Mouse (Mus musculus) intestine, embryonic 15.5 days (tissue): ENCODE results near the gene Slc5a2. TPM values are rescaled to one million over a fixed set of nuclear protein-coding genes. Genes with fewer than 3 reads are reported as not detected.

ENCODE experiments used
- ATAC-seq: fragments of 200-750 bp; cut with Nextera tagmentation; 2 replicates; pipeline ENCODE4 v1.8.0; 2017; ENCODE audit warnings: moderate TSS enrichment, moderate library complexity
- H3K27ac ChIP-seq: fragments of 300-500 bp; sonication (generic); 2 replicates; pipeline ENCODE4 v1.5.1; 2015; ENCODE audit warnings: mild to moderate bottlenecking, inconsistent platforms
- H3K27me3 ChIP-seq: fragments of 300-500 bp; sonication (generic); replicated peaks from 2 replicates; pipeline ENCODE4 v1.6.1; 2015; ENCODE audit warnings: inconsistent platforms
- H3K36me3 ChIP-seq: fragments of 300-500 bp; sonication (generic); 2 replicates; pipeline ENCODE4 v1.6.1; 2015; ENCODE audit warnings: inconsistent platforms
- H3K4me1 ChIP-seq: fragments of 300-500 bp; sonication (generic); replicated peaks from 2 replicates; pipeline ENCODE4 v1.6.1; 2015; ENCODE audit warnings: inconsistent platforms
- H3K4me2 ChIP-seq: fragments of 300-500 bp; sonication (generic); replicated peaks from 2 replicates; pipeline ENCODE4 v1.6.1; 2015; ENCODE audit warnings: mild to moderate bottlenecking, inconsistent platforms
- H3K4me3 ChIP-seq: fragments of 300-500 bp; sonication (generic); replicated peaks from 2 replicates; pipeline ENCODE4 v1.5.1; 2015; ENCODE audit warnings: inconsistent platforms
- H3K9ac ChIP-seq: fragments of 300-500 bp; sonication (generic); 2 replicates; pipeline ENCODE4 v1.6.1; 2015; ENCODE audit warnings: inconsistent platforms
- H3K9me3 ChIP-seq: fragments of 300-500 bp; sonication (generic); 2 replicates; pipeline ENCODE4 v1.6.1; 2016; ENCODE audit warnings: inconsistent platforms
- WGBS: fragments of 180-500 bp; shearing (Covaris S2); methylation state at CpG from one replicate; pipeline ENCODE4 v1.1.7; 2015; 5-methylcytosine and 5-hydroxymethylcytosine counted together
- polyA plus RNA-seq: library from polyadenylated mRNA; unstranded; fragments of >200 nt; fragmentation: Nextera tagmentation; extraction: Ambion mirVana; gene quantifications from 2 replicates; pipeline ENCODE4 v1.2.1, GENCODE M21; 2015

Gene Slc5a2
- polyA plus RNA-seq, 1 experiment from 2014 or later: 0.24 TPM

- no peak overlapping the region for H3K27ac ChIP-seq
- ATAC-seq: no peak
- no peaks in the 10 kb centered on the region for H3K9me3 ChIP-seq
- 88% methylated on average over 5 of the region's 5 CpGs for WGBS
- H3K4me1 ChIP-seq: peaks cover 9% of the 10 kb centered on the region; the same call in 1 of the 2 replicates
- H3K4me2 ChIP-seq: no peak overlapping the region
- H3K27me3 ChIP-seq: no peaks in the 10 kb centered on the region
- no peak overlapping the region for H3K9ac ChIP-seq
- no peak overlapping the region for H3K4me3 ChIP-seq
- 0 out of 2 replicates have a peak, but pooled peaks cover 3% of the 10 kb centered on the region for H3K36me3 ChIP-seq
Measured at GRCm38 (mm10) chr7:128255757-128256156, 9.7 kb upstream of the Slc5a2 start.

GRCm38 (mm10) chr7:128256783-128257334 is 8.6 kb upstream of the Slc5a2 start:
- Histone ChIP-seq H3K4me1 (peaks cover 8% of the 10 kb centered on the region; the same call in 1 of the 2 replicates), H3K9ac (no peak overlapping the region), H3K9me3 (no peaks in the 10 kb centered on the region), H3K4me2 (0 out of 2 replicates have a peak overlapping the region, but pooled peaks have one; percentile 22), H3K27ac (peak overlapping the region; percentile 27; the same call in 1 of the 2 replicates), H3K27me3 (no peaks in the 10 kb centered on the region), H3K4me3 (no peak overlapping the region), H3K36me3 (0 out of 2 replicates have a peak, but pooled peaks cover 3% of the 10 kb centered on the region)
- no peak for ATAC-seq
- 30% methylated on average over 5 of the region's 5 CpGs for WGBS

GRCm38 (mm10) chr7:128266056-128266455 is 599 bp downstream of the Slc5a2 start:
- Histone ChIP-seq H3K4me1 (peaks cover 3% of the 10 kb centered on the region; the same call in 1 of the 2 replicates), H3K4me3 (no peak overlapping the region), H3K27ac (no peak overlapping the region), H3K27me3 (no peaks in the 10 kb centered on the region), H3K36me3 (0 out of 2 replicates have a peak, but pooled peaks cover under 1% of the 10 kb centered on the region), H3K9me3 (no peaks in the 10 kb centered on the region), H3K4me2 (no peak overlapping the region), H3K9ac (no peak overlapping the region)
- WGBS: 72% methylated on average over 5 of the region's 5 CpGs
- no peak for ATAC-seq

DNA sequence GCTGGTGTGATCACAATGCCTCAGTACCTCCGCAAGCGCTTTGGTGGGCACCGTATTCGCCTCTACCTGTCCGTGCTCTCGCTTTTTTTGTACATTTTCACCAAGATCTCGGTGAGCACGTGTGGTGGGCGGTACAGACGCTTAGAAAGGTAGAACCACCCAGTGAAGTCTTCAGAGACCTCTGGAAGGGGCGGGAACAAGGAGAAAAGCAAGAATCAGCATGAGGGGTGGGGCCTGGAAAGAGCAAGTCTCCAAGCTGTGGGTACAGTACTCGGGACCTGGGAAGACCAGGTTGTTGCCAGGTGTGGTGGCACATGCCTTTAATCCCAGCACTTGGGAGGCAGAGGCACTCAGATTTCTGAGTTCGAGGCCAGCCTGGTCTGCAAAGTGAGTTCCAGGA is 1.9 kb downstream of the Slc5a2 start:
- peaks cover 3% of the 10 kb centered on the region; the same call in 1 of the 2 replicates for H3K4me1 ChIP-seq
- no peak overlapping the region for H3K4me2 ChIP-seq
- ATAC-seq: no peak
- 69% methylated on average over 13 of the region's 13 CpGs for WGBS
- peaks cover 14% of the 10 kb centered on the region; the same call in 1 of the 2 replicates for H3K36me3 ChIP-seq
- H3K27ac ChIP-seq: no peak overlapping the region
- H3K4me3 ChIP-seq: no peak overlapping the region
- H3K9me3 ChIP-seq: no peaks in the 10 kb centered on the region
- no peaks in the 10 kb centered on the region for H3K27me3 ChIP-seq
- no peak overlapping the region for H3K9ac ChIP-seq

DNA sequence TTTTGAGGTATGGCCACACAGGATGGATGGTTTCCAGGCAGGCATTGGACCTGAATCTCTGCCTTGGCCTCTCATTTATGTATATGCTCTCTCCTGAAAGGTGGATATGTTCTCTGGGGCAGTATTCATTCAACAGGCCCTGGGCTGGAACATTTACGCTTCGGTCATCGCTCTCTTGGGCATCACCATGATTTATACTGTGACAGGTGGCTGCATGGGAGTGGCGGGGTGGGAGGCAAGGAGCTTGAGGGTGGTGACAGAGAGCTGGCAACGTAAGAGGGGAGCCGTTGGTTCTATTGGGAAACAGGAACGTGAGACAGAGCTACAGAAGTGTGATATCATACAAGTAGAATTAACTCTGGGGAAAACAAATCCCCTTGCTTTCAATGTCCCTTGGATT is 2.4 kb downstream of the Slc5a2 start:
- Histone ChIP-seq H3K36me3 (peaks cover 15% of the 10 kb centered on the region; the same call in 1 of the 2 replicates), H3K27ac (no peak overlapping the region), H3K4me3 (no peak overlapping the region), H3K4me2 (no peak overlapping the region), H3K27me3 (no peaks in the 10 kb centered on the region), H3K9ac (no peak overlapping the region), H3K9me3 (no peaks in the 10 kb centered on the region), H3K4me1 (peaks cover 3% of the 10 kb centered on the region; the same call in 1 of the 2 replicates)
- WGBS: 75% methylated on average over 7 of the region's 7 CpGs
- no peak for ATAC-seq

GRCm38 (mm10) chr7:128270431-128270850 is 5.0 kb downstream of the Slc5a2 start:
- Histone ChIP-seq H3K4me1 (peaks cover 3% of the 10 kb centered on the region; the same call in 1 of the 2 replicates), H3K27me3 (no peaks in the 10 kb centered on the region), H3K9ac (no peak overlapping the region), H3K4me3 (no peak overlapping the region), H3K9me3 (no peaks in the 10 kb centered on the region), H3K4me2 (peak overlapping the region; percentile 22), H3K27ac (no peak overlapping the region), H3K36me3 (peaks cover 37% of the 10 kb centered on the region)
- 45% methylated on average over 13 of the region's 13 CpGs for WGBS
- peak; percentile 96 for ATAC-seq

- peaks cover 47% of the 10 kb centered on the region for H3K36me3 ChIP-seq
- H3K9ac ChIP-seq: no peak overlapping the region
- WGBS: 95% methylated on average over 9 of the region's 9 CpGs
- no peaks in the 10 kb centered on the region for H3K27me3 ChIP-seq
- no peak for ATAC-seq
- no peak overlapping the region for H3K4me2 ChIP-seq
- H3K4me3 ChIP-seq: no peak overlapping the region
- peaks cover 3% of the 10 kb centered on the region; the same call in 1 of the 2 replicates for H3K4me1 ChIP-seq
- no peak overlapping the region for H3K27ac ChIP-seq
- no peaks in the 10 kb centered on the region for H3K9me3 ChIP-seq
Measured at GRCm38 (mm10) chr7:128271496-128271895, 6.0 kb downstream of the Slc5a2 start.

DNA sequence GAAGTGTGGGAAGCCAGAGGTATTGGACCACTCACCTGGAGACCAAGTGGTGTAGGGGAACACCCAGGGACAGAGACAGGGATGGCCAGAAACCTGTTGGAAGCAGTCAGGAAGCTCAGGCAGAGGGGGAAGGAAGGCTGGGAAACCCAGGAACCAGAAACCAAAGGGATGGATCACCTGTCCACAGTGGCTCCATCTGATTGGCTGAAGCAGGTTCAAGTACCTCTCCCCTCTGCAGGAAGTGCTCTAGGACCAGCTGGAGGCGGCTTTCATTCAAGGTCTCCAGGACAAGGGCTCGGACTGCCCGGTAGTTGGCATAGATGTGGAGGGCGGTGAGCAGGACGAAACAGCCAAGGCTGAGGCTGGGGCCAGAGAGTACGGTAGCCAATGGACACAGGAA is 10.6 kb downstream of the Slc5a2 start:
- Histone ChIP-seq H3K27me3 (no peaks in the 10 kb centered on the region), H3K4me2 (no peak overlapping the region), H3K9ac (no peak overlapping the region), H3K27ac (no peak overlapping the region), H3K4me3 (no peak overlapping the region), H3K36me3 (peaks cover 55% of the 10 kb centered on the region), H3K4me1 (no peaks in the 10 kb centered on the region; the same call in 1 of the 2 replicates), H3K9me3 (no peaks in the 10 kb centered on the region)
- no peak for ATAC-seq
- WGBS: 87% methylated on average over 6 of the region's 6 CpGs

DNA sequence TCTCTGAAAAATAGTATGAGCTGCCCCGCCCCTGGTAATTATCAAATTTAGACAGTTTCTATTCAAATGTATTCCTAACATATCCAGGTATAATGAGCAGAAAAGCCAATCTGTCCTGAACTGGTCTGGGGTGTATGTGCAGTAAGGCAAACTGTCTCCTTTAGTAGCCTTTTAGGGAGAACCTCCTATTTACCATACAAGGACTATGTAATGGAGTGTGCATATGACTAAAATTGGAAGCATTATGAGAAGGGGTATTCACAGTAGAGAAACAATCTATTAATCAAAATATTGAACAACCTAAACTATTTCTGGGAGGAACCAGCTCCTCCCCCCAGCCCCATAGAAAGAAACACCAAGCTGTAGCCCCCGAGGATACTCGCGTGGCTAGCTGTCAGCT is 14.3 kb downstream of the Slc5a2 start:
- 88% methylated on average over 4 of the region's 4 CpGs for WGBS
- ATAC-seq: peak; percentile 60; the same call in 1 of the 2 replicates
- no peaks in the 10 kb centered on the region for H3K27me3 ChIP-seq
- H3K9me3 ChIP-seq: no peaks in the 10 kb centered on the region
- no peak overlapping the region for H3K4me2 ChIP-seq
- H3K36me3 ChIP-seq: peaks cover 25% of the 10 kb centered on the region
- H3K27ac ChIP-seq: no peak overlapping the region
- H3K9ac ChIP-seq: no peak overlapping the region
- H3K4me1 ChIP-seq: peaks cover 9% of the 10 kb centered on the region; the same call in 1 of the 2 replicates
- no peak overlapping the region for H3K4me3 ChIP-seq

DNA sequence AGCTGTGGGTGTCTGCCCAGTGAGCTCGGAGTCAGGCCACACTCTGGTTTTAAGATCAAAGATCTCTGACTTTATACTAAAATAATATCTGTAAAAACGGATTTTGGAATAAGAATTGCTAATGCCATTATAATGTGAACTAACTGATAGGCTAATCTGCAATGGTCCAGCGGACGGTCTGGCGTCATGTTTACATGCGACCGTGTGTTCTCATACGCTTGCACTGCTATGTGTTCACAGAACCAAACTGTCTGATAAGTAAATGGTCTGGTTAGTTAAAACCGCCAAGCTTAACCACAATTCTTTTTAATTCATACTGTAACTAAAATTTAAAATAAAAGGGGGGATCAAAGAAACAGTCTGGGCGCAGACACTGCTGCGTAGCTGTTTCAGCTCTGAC is 16.3 kb downstream of the Slc5a2 start:
- no peak overlapping the region for H3K4me3 ChIP-seq
- 86% methylated on average over 11 of the region's 11 CpGs for WGBS
- H3K4me2 ChIP-seq: no peak overlapping the region
- no peaks in the 10 kb centered on the region for H3K27me3 ChIP-seq
- peaks cover 6% of the 10 kb centered on the region for H3K36me3 ChIP-seq
- no peak overlapping the region for H3K9ac ChIP-seq
- H3K27ac ChIP-seq: no peak overlapping the region
- no peaks in the 10 kb centered on the region for H3K9me3 ChIP-seq
- peaks cover 9% of the 10 kb centered on the region; the same call in 1 of the 2 replicates for H3K4me1 ChIP-seq
- no peak for ATAC-seq

- Histone ChIP-seq H3K27me3 (no peaks in the 10 kb centered on the region), H3K27ac (peak overlapping the region; percentile 42; the same call in 1 of the 2 replicates), H3K4me2 (no peak overlapping the region), H3K36me3 (peaks cover 2% of the 10 kb centered on the region), H3K9me3 (no peaks in the 10 kb centered on the region), H3K4me3 (no peak overlapping the region), H3K9ac (no peak overlapping the region), H3K4me1 (peaks cover 9% of the 10 kb centered on the region; the same call in 1 of the 2 replicates)
- WGBS: 33% methylated on average over 7 of the region's 7 CpGs
- peak; percentile 54 for ATAC-seq
Measured at GRCm38 (mm10) chr7:128282532-128283244, 17.2 kb downstream of the Slc5a2 start.

DNA sequence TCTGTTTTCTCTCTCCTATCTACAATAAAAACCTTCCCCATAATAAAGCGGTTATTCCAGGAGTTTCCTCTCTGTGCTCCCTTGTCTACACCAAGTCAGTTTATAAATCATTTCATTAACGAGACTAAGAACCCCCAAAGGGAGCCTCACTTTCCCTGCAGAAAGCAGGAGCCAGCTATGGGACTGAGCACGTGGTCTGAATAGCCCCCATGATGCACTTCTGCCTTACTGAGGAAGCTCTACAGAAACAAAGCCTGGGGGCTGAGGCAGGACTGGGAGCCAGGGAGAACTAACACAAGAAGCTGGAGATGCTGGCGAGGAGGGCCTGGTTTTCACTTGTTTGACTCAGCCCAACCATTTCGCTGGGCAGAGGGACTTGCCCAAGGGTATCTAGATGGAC is 18.6 kb downstream of the Slc5a2 start:
- peaks cover 2% of the 10 kb centered on the region; the same call in 1 of the 2 replicates for H3K36me3 ChIP-seq
- H3K9ac ChIP-seq: no peak overlapping the region
- no peak for ATAC-seq
- no peak overlapping the region for H3K4me2 ChIP-seq
- no peak overlapping the region for H3K4me3 ChIP-seq
- no peaks in the 10 kb centered on the region for H3K9me3 ChIP-seq
- H3K27ac ChIP-seq: 0 out of 2 replicates have a peak overlapping the region, but pooled peaks have one; percentile 22
- no peaks in the 10 kb centered on the region for H3K27me3 ChIP-seq
- peaks cover 15% of the 10 kb centered on the region for H3K4me1 ChIP-seq
- WGBS: 48% methylated on average over 5 of the region's 5 CpGs
